Mouse (Mus musculus) MEL (cell line): Measurements from ENCODE around the gene Tyw1. TPM values are rescaled to one million over a fixed set of nuclear protein-coding genes. Genes with fewer than 3 reads are reported as not detected.

Experiments
- DNase-seq: peaks from one replicate; pipeline ENCODE4 v3.0.0; 2011; ENCODE audit warnings: low read depth, low spot score
- H3K27ac ChIP-seq: 2 replicates; pipeline ENCODE4 v1.5.1; 2012; ENCODE audit warnings: low read depth, mild to moderate bottlenecking, control low read depth, low read length, moderate library complexity; ENCODE audit not compliant: control insufficient read depth
- H3K27me3 ChIP-seq, 2 experiments: fragments of 150-350 bp in 1 of 2; sonication (generic) in 1 of 2; 2 replicates each; pipeline ENCODE4 v1.6.1; 2012; ENCODE audit warnings: low read length in 2 of 2, mild to moderate bottlenecking in 2 of 2, improper control_type of control experiment in 1 of 2, moderate library complexity in 1 of 2; ENCODE audit not compliant: insufficient read depth in 2 of 2, control insufficient read depth in 1 of 2
- H3K36me3 ChIP-seq, 2 experiments: 2 replicates each; pipeline ENCODE4 v1.6.1; 2012 to 2014; ENCODE audit warnings: low read length in 2 of 2, improper control_type of control experiment in 1 of 2, inconsistent platforms in 1 of 2, mild to moderate bottlenecking in 1 of 2; ENCODE audit not compliant: insufficient read depth in 2 of 2, control insufficient read depth in 1 of 2
- H3K4me1 ChIP-seq, 2 experiments: fragments of 150-350 bp in 1 of 2; sonication (generic) in 1 of 2; 2 replicates each; pipeline ENCODE4 v1.6.1; 2012; ENCODE audit warnings: low read length in 2 of 2, improper control_type of control experiment in 1 of 2, mild to moderate bottlenecking in 1 of 2; ENCODE audit not compliant: insufficient read depth in 2 of 2, control insufficient read depth in 1 of 2
- H3K4me3 ChIP-seq, 2 experiments: fragments of 150-350 bp in 1 of 2; sonication (generic) in 1 of 2; 2 replicates each; pipeline ENCODE4 v1.5.1; 2012; ENCODE audit warnings: low read depth in 2 of 2, low read length in 2 of 2, mild to moderate bottlenecking in 2 of 2, moderate library complexity in 2 of 2, control low read depth in 1 of 2, improper control_type of control experiment in 1 of 2; ENCODE audit not compliant: control insufficient read depth in 1 of 2, insufficient read depth in 1 of 2
- H3K79me2 ChIP-seq: 2 replicates; pipeline ENCODE4 v1.6.1; 2012; ENCODE audit warnings: mild to moderate bottlenecking, low read length, moderate library complexity; ENCODE audit not compliant: control insufficient read depth, poor library complexity, insufficient read depth
- H3K9ac ChIP-seq: 2 replicates; pipeline ENCODE4 v1.6.1; 2012; ENCODE audit warnings: low read depth, mild to moderate bottlenecking, control low read depth, low read length, moderate library complexity; ENCODE audit not compliant: control insufficient read depth, poor library complexity, severe bottlenecking
- H3K9me3 ChIP-seq: fragments of 150-350 bp; sonication (generic); replicated peaks from 2 replicates; pipeline ENCODE4 v1.6.1; 2012; ENCODE audit warnings: mild to moderate bottlenecking, low read length, improper control_type of control experiment, moderate library complexity; ENCODE audit not compliant: insufficient read depth
- CHD1 ChIP-seq: IDR thresholded peaks from 2 replicates; pipeline ENCODE4 v1.6.1; 2012; ENCODE audit warnings: low read depth, mild to moderate bottlenecking, inconsistent platforms, low read length, improper control_type of control experiment
- CHD2 ChIP-seq: IDR thresholded peaks from 2 replicates; pipeline ENCODE4 v1.6.1; 2011; ENCODE audit warnings: low read length, improper control_type of control experiment
- ELF1 ChIP-seq: IDR thresholded peaks from 2 replicates; pipeline ENCODE4 v1.6.1; 2014; ENCODE audit warnings: low read depth, mild to moderate bottlenecking, inconsistent platforms, low read length, improper control_type of control experiment, moderate library complexity
- EP300 ChIP-seq, 2 experiments: IDR thresholded peaks; 2 replicates each; pipeline ENCODE4 v1.6.1; 2011; ENCODE audit warnings: improper control_type of control experiment in 2 of 2, low read length in 2 of 2, low read depth in 1 of 2, mild to moderate bottlenecking in 1 of 2
- ETS1 ChIP-seq: IDR thresholded peaks from 2 replicates; pipeline ENCODE4 v1.6.1; 2012; ENCODE audit warnings: low read depth, mild to moderate bottlenecking, inconsistent platforms, low read length, improper control_type of control experiment, moderate library complexity
- GABPA ChIP-seq: IDR thresholded peaks from 2 replicates; pipeline ENCODE4 v1.6.1; 2012; ENCODE audit warnings: low read depth, mild to moderate bottlenecking, inconsistent platforms, low read length, improper control_type of control experiment, moderate library complexity
- GATA1 ChIP-seq: IDR thresholded peaks from 2 replicates; pipeline ENCODE4 v1.6.1; 2011; ENCODE audit warnings: low read depth, low read length, improper control_type of control experiment
- HCFC1 ChIP-seq: IDR thresholded peaks from 2 replicates; pipeline ENCODE4 v1.6.1; 2012; ENCODE audit warnings: low read depth, mild to moderate bottlenecking, inconsistent platforms, low read length, improper control_type of control experiment, moderate library complexity
- MAFK ChIP-seq: IDR thresholded peaks from 2 replicates; pipeline ENCODE4 v1.6.1; 2011; ENCODE audit warnings: low read depth, mild to moderate bottlenecking, low read length, improper control_type of control experiment, borderline replicate concordance
- MAZ ChIP-seq: IDR thresholded peaks from 2 replicates; pipeline ENCODE4 v1.6.1; 2012; ENCODE audit warnings: low read depth, mild to moderate bottlenecking, inconsistent platforms, low read length, improper control_type of control experiment
- MXI1 ChIP-seq: IDR thresholded peaks from 2 replicates; pipeline ENCODE4 v1.6.1; 2011; ENCODE audit warnings: mild to moderate bottlenecking, low read depth, low read length, improper control_type of control experiment
- MYB ChIP-seq: IDR thresholded peaks from 2 replicates; pipeline ENCODE4 v1.6.1; 2011; ENCODE audit warnings: mild to moderate bottlenecking, low read depth, low read length, improper control_type of control experiment
- MYC ChIP-seq: IDR thresholded peaks from 2 replicates; pipeline ENCODE4 v1.6.1; 2011; ENCODE audit warnings: low read depth, mild to moderate bottlenecking, low read length, improper control_type of control experiment, moderate library complexity
- NELFE ChIP-seq: IDR thresholded peaks from 2 replicates; pipeline ENCODE4 v1.6.1; 2011; ENCODE audit warnings: low read depth, low read length, improper control_type of control experiment
- NRF1 ChIP-seq: IDR thresholded peaks from 2 replicates; pipeline ENCODE4 v1.6.1; 2014; ENCODE audit warnings: low read depth, mild to moderate bottlenecking, inconsistent platforms, low read length, improper control_type of control experiment, moderate library complexity; ENCODE audit not compliant: poor library complexity, insufficient read depth, severe bottlenecking
- POLR2A ChIP-seq, 2 experiments: IDR thresholded peaks; 2 replicates each; pipeline ENCODE4 v1.6.1; 2011 to 2012; ENCODE audit warnings: low read length in 2 of 2, mild to moderate bottlenecking in 2 of 2, control low read depth in 1 of 2, improper control_type of control experiment in 1 of 2, low read depth in 1 of 2, moderate library complexity in 1 of 2; ENCODE audit not compliant: control insufficient read depth in 1 of 2, insufficient read depth in 1 of 2, poor library complexity in 1 of 2
- POLR2AphosphoS5 ChIP-seq: IDR thresholded peaks from 2 replicates; pipeline ENCODE4 v1.6.1; 2012; ENCODE audit warnings: low read depth, borderline replicate concordance, mild to moderate bottlenecking, inconsistent platforms, low read length, moderate library complexity, mixed read lengths
- RAD21 ChIP-seq: IDR thresholded peaks from 2 replicates; pipeline ENCODE4 v1.6.1; 2011; ENCODE audit warnings: mild to moderate bottlenecking, low read depth, low read length, improper control_type of control experiment
- SIN3A ChIP-seq: IDR thresholded peaks from 2 replicates; pipeline ENCODE4 v1.6.1; 2012; ENCODE audit warnings: low read length, improper control_type of control experiment, inconsistent platforms
- TAL1 ChIP-seq: IDR thresholded peaks from 2 replicates; pipeline ENCODE4 v1.6.1; 2012; ENCODE audit warnings: mild to moderate bottlenecking, inconsistent platforms, low read length, moderate library complexity, mixed read lengths
- TBP ChIP-seq: IDR thresholded peaks from 2 replicates; pipeline ENCODE4 v1.8.0; 2011; ENCODE audit warnings: low read depth, low read length, improper control_type of control experiment
- TCF12 ChIP-seq: IDR thresholded peaks from 2 replicates; pipeline ENCODE4 v1.6.1; 2014; ENCODE audit warnings: low read depth, mild to moderate bottlenecking, inconsistent platforms, low read length, improper control_type of control experiment, moderate library complexity
- UBTF ChIP-seq: IDR thresholded peaks from 2 replicates; pipeline ENCODE4 v1.6.1; 2012; ENCODE audit warnings: low read depth, mild to moderate bottlenecking, inconsistent platforms, low read length, improper control_type of control experiment, moderate library complexity, borderline replicate concordance; ENCODE audit not compliant: insufficient read depth
- USF1 ChIP-seq: IDR thresholded peaks from 2 replicates; pipeline ENCODE4 v1.6.1; 2014; ENCODE audit warnings: low read depth, mild to moderate bottlenecking, inconsistent platforms, low read length, improper control_type of control experiment, moderate library complexity
- USF2 ChIP-seq, 2 experiments: IDR thresholded peaks; 2 replicates each; pipeline ENCODE4 v1.6.1; 2011 to 2012; ENCODE audit warnings: improper control_type of control experiment in 2 of 2, low read length in 2 of 2, borderline replicate concordance in 1 of 2, inconsistent platforms in 1 of 2, low read depth in 1 of 2, mild to moderate bottlenecking in 1 of 2; ENCODE audit not compliant: insufficient read depth in 1 of 2
- ZKSCAN1 ChIP-seq: IDR thresholded peaks from 2 replicates; pipeline ENCODE4 v1.6.1; 2012; ENCODE audit warnings: low read depth, mild to moderate bottlenecking, inconsistent platforms, low read length, improper control_type of control experiment, moderate library complexity
- ZMIZ1 ChIP-seq: IDR thresholded peaks from 2 replicates; pipeline ENCODE4 v1.6.1; 2012; ENCODE audit warnings: low read depth, mild to moderate bottlenecking, inconsistent platforms, low read length, improper control_type of control experiment, moderate library complexity
- ZNF384 ChIP-seq: IDR thresholded peaks from 2 replicates; pipeline ENCODE4 v1.6.1; 2012; ENCODE audit warnings: low read depth, mild to moderate bottlenecking, inconsistent platforms, low read length, improper control_type of control experiment
- polyA plus RNA-seq, 2 experiments: library from polyadenylated mRNA; stranded (reverse) in 1 of 2; unstranded in 1 of 2; fragments of >175 nt in 1 of 2; fragments of >200 nt in 1 of 2; gene quantifications; 2 replicates each; pipeline versions ENCODE4 v1.2.1 to v1.2.4; 2012; ENCODE audit warnings: low replicate concordance in 2 of 2, low read depth in 1 of 2; ENCODE audit not compliant: insufficient read length in 2 of 2, insufficient read depth in 1 of 2, missing spikeins in 1 of 2
- total RNA-seq: library from RNA; depleted of rRNA; stranded (reverse); fragments of 300-350 nt; gene quantifications from 2 replicates; pipeline ENCODE4 v1.2.3, GENCODE M21; 2012

Gene Tyw1
- total and polyA plus RNA-seq, 3 experiments, result 33.3 to 133 (median 38.8) TPM

- TF ChIP-seq NELFE (no peak), RAD21 (no peak), MAZ (no peak), CHD2 (no peak), TCF12 (no peak), TBP (no peak), MAFK (no peak), SIN3A (no peak), USF2 (IDR thresholded peaks at IDR 0.05; ENCODE audit: borderline replicate concordance in 1 of 2, insufficient read depth in 1 of 2, low read depth in 1 of 2, low read length in 2 of 2) (no peak), ZMIZ1 (no peak), HCFC1 (no peak)
- TF ChIP-seq, all 39 proteins: peak for 0
- Histone ChIP-seq H3K27me3 (no peaks in the 10 kb centered on the region), H3K36me3 (peaks cover 0 to 6% of the 10 kb centered on the region in 2 experiments; a peak in 2 of 4 replicates), H3K79me2 (no peaks in the 10 kb centered on the region), H3K4me1 (no peaks in the 10 kb centered on the region), H3K27ac (no peak overlapping the region), H3K4me3 (no peak overlapping the region), H3K9me3 (no peaks in the 10 kb centered on the region), H3K9ac (no peak overlapping the region)
- DNase-seq, result no peak
These were observed 48.2 kb downstream of the Tyw1 start for GRCm38 (mm10) chr5:130303611-130304010.

- H3K27ac ChIP-seq, result no peak overlapping the region
- no peaks in the 10 kb centered on the region for H3K4me1 ChIP-seq
- no peak overlapping the region for H3K4me3 ChIP-seq
- TF ChIP-seq UBTF (no peak), ZNF384 (no peak), ETS1 (no peak), NRF1 (no peak), USF1 (no peak), MYC (no peak), GABPA (no peak), CHD1 (no peak), EP300 (IDR thresholded peaks at IDR 0.05; ENCODE audit: low read depth in 1 of 2, low read length in 2 of 2) (no peak), MYB (no peak), GATA1 (no peak), POLR2A (IDR thresholded peaks at IDR 0.05; ENCODE audit: control insufficient read depth in 1 of 2, insufficient read depth in 1 of 2, low read depth in 1 of 2, low read length in 2 of 2, poor library complexity in 1 of 2) (no peak), MAZ (no peak), MXI1 (no peak), NELFE (no peak), TCF12 (no peak), ELF1 (no peak), ZKSCAN1 (no peak), POLR2AphosphoS5 (no peak), TAL1 (no peak)
- no peaks in the 10 kb centered on the region for H3K9me3 ChIP-seq
- H3K79me2 ChIP-seq, result no peaks in the 10 kb centered on the region
- H3K27me3 ChIP-seq, result no peaks in the 10 kb centered on the region
- no peak overlapping the region for H3K9ac ChIP-seq
- peaks cover 0 to 2% of the 10 kb centered on the region in 2 experiments; a peak in 1 of 4 replicates for H3K36me3 ChIP-seq
- DNase-seq, result no peak
These were observed 52.5 kb downstream of the Tyw1 start for GRCm38 (mm10) chr5:130307921-130308320.
